Mouse (Mus musculus): ENCODE data around the gene Myrip.

DNA sequence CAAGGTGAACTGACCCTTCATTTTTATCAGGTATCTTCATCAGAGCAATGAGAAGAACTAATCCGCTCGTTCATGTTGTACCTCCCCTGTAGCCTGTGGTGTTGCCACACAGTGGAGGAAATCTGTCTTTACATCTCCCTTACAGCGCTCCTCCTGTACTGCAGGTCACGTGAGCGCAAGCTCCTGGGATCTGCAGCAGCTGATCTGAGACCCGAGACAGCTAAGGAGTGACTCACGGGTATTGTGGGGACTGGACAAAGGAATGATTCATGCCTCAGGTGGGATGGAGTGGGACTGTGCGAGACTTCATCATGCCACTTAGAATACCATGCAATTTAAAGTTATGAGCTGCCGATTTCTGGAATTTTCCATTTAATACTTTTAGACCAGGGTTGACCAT, 17.8 kb downstream of the Myrip start:
- TF ChIP-seq CTCF (IDR thresholded peaks at IDR 0.05; ENCODE audit: extremely low read depth, insufficient read length, insufficient replicate concordance, low read depth, low read length): no peak
- no peak for TF ChIP-seq POLR2A (IDR thresholded peaks at IDR 0.05; ENCODE audit: low read depth, low read length)
